Mouse (Mus musculus) spleen, adult 2 months (tissue): ENCODE measurements around the gene Rgs5.

Experiments used
- CTCF ChIP-seq: fragments of 200-500 bp; IDR thresholded peaks from 2 replicates; pipeline ENCODE4 v1.5.1; 2011; ENCODE audit warnings: mild to moderate bottlenecking, inconsistent platforms; ENCODE audit not compliant: insufficient read depth, insufficient read length, insufficient replicate concordance; ENCODE audit errors: extremely low read depth
- POLR2A ChIP-seq: fragments of 200-500 bp; IDR thresholded peaks from 2 replicates; pipeline ENCODE4 v1.6.1; 2011; ENCODE audit warnings: low read depth, low read length, inconsistent platforms

GRCm38 (mm10) chr1:169697236-169697635 is 41.9 kb downstream of the Rgs5 start:
- TF ChIP-seq CTCF = no peak
- TF ChIP-seq POLR2A = no peak
